Mouse (Mus musculus) B cell, adult 2 months (primary cell): ENCODE measurements around the gene Pla2g2d.
A peak's percentile ranks its signal among the peaks of the same experiment; 100 is the strongest.

Experiments
- DNase-seq, 2 experiments: peaks; one replicate each; pipeline ENCODE4 v3.0.0; 2022

Gene Pla2g2d

DNA sequence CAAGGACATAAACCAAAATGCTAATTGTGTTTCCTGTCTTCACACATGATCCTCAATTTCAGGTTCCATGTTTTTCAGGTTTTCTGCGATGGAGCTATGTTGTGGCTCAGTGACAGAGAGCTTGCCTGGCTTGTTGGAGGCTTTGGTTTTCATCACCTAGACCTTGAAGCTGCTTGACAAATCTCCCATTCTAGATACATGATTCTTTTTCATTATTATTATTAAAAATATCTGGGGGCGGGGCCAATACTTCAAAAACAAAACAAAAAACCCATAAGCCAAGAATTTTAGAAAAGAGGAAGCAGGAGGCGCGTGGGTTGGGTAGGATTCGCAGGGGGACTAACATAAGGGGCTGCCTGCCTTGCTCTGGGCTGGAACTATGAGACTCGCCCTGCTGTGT, at the start of gene Pla2g2d:
Pla2g2d (plus strand) TSS at position 301 of the 400 bp plus-strand sequence.
- no peak for DNase-seq

DNA sequence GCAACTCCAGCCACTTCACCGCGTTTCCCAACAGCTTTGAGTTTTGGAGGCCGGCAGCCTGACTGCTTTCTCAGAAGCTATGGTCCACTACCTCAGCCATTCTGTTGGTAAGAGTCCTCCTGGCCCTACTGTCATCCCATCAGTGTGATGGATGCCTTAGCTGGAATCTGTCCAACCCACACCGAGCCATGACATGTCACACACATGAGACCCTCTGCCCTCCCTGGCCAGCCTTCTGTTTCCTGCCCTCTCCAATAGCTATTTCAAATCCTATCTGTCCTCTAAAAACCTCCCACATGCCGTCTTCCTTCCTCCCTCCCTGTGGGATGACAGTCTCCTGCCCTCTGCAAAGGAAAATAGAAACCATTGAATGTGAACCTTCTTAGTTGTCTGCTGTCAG, 49.8 kb upstream of the Pla2g2d start:
- no peak for DNase-seq

DNA sequence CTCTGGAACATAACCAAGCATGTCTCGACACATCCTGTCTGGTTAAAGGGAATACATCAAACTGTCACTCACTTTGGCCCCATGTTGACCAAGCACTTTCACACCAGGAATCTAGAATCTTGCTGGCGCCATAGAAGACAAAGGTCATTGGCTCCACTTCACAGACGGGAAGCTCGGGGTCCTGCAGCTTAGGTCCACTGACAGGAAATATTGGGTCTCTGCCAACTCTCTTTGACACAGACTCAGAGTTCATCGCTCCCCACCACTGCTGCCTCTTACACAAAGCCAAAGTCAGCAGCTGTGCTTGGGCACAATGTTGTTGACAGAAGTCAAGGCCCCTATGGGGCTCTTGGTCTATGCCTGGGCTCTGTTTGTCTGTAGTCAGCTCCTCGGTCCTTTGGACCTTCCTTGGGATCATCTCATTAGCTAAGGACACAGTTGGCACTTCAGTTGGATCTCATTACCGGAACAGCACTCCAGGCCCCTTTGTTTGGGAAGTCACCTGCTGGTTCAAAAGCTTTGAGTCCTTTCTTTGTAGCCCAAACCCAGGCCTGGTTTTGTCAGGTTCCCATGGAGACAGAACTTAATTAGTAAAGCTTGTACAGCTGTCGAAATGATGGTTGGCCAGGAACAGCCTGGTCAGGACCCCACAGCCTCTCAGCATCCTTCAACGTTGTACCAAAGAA, 46.4 kb upstream of the Pla2g2d start:
- DNase-seq, result no peak

DNA sequence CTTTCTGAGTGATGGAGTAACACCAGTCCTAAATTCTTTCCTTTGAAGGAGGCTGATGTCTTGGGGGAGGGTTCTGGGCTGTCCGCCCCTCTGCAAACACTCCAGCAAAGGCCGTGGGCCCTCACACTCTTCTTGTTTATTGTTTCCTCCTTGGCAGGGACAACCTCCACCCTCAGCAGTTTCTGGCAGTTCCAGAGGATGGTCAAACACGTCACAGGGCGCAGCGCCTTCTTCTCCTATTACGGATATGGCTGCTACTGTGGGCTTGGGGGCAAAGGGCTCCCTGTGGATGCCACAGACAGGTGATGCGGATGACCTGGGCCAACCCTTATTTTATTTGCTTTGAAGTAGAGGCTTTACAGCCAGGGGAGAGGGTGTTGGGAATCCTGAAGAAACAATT, 41.4 kb upstream of the Pla2g2d start:
- no peak for DNase-seq

GRCm38 (mm10) chr4:138734863-138735262, 40.7 kb upstream of the Pla2g2d start:
- DNase-seq, result no peak

GRCm38 (mm10) chr4:138737031-138737430, 38.5 kb upstream of the Pla2g2d start, which contains the start of gene Ubxn10:
Ubxn10 (minus strand) TSS chr4:138737167.
- DNase-seq, result no peak

GRCm38 (mm10) chr4:138739136-138739851, 36.2 kb upstream of the Pla2g2d start:
- no peak for DNase-seq

DNA sequence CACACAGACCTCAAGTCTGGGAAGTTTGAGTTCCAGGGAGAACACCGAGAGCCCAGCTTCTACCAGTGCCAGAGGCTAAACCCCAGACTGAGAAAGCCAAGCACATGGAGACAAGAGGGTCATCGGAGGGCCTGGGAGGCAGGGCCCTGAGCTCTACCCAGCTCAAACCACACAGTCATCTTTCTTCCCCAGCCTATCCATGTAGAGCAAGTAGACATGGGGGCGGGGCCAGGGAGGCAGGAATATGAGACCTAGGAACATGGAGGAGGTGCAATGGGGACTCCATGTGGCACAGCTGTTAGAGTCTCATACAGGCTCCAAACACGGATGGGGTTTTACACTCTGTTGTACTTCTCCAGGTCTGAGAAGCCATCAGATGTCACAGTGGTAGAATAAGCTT, 29.7 kb upstream of the Pla2g2d start:
- DNase-seq, result no peak

DNA sequence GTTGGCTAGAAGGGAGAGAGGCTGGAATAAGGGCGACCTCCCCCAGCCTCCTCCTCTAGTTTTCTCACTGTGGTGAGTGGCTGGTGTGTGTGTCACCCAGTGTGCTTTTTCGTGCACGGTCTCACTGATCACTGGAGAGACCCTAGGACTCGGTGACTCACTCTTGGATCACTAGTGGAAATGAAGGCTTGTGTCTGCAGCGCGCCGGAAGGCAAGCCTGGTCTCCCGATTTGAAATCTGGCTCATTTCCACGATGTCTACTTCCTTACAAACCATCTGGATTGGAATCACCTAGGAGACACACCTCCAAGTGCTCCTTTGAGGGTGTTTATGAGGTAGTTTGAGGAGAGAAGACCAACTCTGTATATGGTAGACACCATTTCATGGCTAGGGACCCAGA, 28.7 kb upstream of the Pla2g2d start:
- no peak for DNase-seq

DNA sequence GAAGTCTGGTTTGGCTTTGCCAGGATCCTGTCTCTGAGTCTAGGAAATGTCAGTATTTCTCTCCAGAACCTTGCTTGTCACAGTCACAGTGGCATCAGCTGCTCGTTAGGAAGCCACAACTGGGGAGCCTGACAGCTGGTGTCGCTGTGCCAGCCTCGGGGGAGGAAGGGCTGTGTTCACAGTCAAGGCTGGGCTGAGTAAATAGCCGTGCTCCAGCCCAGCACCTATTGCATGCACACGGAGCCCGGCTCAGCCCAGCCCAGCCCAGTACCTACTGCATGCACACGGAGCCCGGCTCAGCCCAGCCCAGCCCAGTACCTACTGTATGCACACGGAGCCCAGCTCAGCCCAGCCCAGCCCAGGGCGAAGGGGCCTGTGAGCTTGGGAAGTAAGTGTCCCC, 27.7 kb upstream of the Pla2g2d start:
- no peak for DNase-seq

DNA sequence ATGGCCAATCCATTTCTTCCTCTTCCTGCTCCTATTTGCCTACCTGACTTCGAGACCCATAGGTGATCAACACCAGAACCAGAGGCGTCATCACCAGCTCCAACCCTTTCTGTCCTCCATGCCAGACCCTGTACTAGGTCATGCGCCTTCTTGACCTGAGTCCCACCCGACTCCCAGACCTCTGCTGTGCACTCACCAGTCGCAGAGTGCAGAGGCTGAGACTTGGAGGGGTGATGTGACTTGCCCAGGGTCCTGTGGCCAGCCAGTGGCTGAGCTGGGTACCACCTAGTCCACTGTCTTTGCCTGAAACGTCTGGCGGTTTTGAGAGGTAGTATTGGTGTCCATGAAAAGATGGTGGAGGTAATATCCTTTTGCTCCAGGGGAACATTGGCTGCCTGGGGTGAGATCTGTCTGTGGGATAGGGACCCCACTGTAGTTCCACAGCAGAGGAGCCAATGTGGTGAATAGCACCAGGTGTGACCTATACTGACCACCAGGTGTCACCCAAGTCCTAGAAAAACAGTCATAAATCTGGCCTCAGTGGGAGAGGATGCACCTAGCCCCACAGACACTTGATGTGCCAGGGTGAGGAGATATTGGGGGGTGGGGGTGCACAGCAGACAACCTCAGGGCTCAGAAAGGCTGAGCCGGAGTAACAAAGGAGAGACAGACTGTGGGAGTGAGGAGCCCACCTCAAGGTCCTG, 27.0 kb upstream of the Pla2g2d start:
- DNase-seq, result peak; percentile 12 to 21

DNA sequence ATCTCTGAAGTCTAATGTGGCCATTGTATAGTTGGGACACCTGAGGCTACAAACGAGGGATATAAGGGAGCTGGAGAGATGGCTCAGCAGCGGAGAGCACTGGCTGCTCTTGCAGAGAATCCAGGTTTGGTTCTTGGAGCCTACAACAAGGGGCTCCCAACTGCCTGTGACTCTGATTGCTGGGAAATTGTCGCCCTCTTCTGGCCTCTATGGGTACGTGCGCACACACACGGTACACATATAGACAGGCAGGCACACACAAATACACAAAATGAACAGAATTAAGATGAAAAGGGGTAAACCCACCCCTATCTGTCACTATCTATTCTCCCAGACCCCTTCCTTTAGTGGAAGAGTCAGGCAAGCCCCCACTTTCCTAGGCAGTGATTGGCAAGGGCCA, 22.9 kb upstream of the Pla2g2d start:
- no peak for DNase-seq

GRCm38 (mm10) chr4:138753608-138754007, 21.9 kb upstream of the Pla2g2d start:
- DNase-seq, result no peak

GRCm38 (mm10) chr4:138754432-138754831, 21.1 kb upstream of the Pla2g2d start:
- DNase-seq, result no peak

DNA sequence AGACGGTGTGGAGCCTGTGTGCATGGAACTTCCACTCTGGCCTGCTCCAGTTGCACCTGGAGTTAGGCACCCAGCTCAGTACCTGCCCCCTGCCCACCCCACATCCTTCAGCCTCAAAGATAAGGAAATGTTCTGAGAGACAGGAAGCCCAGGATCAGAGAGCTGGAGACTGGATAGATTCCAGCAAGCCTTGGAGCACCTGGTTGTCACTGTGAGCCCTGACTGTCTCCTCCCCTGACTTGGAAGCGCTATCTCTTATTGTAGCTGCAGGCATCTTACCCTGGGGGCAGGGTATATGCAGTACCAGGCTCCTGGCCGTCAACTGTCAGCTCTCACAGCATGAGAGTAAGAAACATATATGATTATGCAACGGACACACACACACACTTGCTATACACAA, 20.1 kb upstream of the Pla2g2d start:
- DNase-seq, result no peak

DNA sequence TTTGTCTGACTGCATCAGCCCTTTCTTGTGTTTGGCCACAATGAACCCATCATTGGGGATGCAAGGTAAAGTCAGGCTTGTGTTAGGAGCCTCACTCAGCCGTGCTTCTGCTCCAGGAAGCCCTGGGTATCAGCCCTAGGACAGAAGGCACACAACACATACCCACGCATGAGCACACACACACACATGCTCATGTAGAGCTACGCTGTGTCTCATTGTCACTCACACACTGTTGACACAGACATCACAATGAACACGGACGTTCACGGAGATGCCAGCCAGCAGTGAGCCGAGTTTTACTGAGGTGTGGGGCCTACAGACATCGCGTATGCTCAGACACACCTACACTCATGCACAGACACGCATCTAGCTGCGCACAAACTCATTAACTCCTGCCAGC, 19.6 kb upstream of the Pla2g2d start:
- DNase-seq, result no peak

DNA sequence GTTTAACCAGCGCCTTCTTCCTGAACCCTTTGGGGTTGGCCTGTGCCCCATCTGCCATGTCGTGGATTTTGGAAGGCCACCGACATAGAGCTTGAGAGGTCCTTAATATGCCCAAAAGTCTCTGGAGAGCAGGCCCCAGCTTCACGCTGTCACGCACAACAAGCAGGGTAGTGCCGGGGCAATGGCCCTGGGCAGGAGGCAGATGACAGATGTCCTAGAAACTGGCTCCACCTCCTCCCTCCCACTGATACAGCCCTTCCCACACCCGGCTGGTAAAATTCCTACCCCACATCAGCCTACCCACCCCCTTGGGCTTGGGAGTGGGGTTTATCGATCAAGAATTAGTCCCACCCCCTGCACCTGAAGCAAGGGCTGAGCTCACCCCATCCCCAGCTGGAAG, 18.1 kb upstream of the Pla2g2d start, which contains the start of gene Pla2g2f:
Pla2g2f (minus strand) TSS at position 211 of the 400 bp plus-strand sequence.
- DNase-seq, result no peak

GRCm38 (mm10) chr4:138762266-138762665, 13.3 kb upstream of the Pla2g2d start:
- DNase-seq, result no peak

DNA sequence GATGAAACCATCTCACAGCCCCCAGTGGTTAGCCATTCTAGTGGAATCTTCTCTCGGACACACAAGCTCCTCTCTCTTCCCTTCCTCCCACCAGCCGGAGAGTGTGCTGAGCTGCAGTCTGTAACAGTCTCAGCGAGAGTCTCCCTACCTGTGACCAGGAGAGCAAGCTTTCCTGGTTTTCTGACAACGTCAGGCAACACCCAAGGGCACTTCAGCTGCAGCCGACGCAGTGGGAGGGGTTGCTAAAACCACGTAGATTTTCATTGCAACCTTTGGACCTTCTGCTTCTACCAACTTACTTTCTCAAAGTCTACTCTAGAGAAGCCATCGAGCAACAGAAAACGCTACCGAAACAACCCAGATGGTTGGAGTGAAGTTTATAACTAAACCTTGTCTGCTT, 3.6 kb upstream of the Pla2g2d start:
- no peak for DNase-seq

GRCm38 (mm10) chr4:138772386-138772785, 3.1 kb upstream of the Pla2g2d start:
- DNase-seq, result no peak

DNA sequence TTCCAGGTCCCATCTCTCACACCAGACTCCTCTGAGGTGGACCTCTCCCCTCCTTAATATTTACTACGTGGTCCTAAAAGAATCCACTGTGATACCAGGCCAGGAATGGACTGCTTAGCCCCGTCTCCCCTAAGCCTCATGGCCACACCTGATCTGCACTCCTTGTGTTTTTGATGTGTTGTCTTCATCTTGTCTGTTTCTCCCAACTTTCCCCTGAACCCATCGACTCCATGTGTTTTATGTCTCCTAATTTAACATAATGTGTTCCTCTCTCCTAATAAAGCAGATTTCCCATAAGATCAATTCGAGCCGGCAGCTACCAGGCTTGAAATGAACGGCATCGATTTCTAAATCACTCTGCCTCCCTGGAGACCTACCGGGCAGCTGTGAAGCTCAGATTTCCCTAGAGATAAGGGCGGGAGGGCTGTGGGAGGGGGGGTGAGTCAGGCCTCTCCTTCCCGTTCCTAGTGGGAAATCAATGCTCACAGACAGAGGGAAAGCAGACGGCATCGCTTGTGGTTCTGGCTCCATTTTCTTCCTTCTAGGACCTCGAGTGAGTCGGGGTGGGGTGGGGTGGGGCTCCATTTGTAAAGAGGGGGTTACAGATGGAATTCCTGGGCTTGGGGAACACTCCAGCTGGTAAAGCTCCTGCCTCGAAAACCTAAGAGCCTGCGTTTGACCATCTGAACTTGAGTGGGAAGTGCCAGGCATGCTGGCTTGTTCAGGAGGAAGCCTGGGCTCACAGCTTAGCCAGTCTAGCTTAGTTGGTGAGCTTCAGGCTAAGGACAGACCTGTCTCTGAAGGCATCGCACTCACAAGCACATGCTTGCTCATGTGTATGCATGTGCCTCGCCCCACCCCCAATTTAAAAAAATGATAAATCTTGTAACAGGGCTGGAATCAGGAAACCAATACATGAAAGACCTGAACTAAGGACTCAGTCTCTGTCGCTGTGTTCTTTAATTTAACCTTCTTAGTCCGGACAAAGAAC, 2.2 kb downstream of the Pla2g2d start:
- no peak for DNase-seq

DNA sequence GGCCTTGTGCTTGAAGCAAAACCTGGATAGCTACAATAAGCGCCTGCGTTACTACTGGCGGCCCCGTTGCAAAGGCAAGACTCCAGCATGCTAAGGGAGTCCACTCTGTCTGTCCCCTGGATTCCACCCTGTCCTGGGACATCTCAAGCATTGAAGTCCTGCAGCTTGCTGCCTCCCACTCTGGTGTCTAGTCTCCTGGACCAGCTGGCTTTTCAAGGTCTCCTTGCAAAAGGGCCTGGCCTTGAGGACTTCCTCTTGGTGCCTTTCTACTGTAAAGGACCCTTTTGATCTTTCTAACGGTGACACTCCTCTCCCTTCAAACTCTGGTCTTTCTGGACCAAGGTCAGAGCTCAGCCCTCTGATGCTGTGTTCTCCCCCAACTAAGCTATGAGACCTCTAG, 4.8 kb downstream of the Pla2g2d start:
- DNase-seq, result no peak

DNA sequence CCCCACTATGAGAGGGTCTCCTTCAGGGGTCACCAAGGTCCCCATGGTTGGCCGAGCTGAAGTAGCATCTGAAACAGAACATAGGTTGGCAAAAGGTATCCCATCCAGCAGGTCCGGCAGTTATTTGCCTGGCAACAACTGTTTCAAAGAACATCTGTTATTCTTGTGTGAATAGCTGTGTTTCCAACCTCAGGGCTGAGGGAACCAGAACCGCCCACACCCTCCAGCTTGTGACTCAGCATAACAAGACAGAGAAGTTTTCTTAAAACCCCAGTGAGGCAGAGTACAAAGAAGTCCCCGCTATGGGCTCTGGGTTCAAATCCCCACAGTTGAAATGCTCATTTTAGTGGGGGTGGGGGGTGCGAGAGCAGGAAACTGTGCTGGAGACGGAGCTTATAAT, 6.6 kb downstream of the Pla2g2d start:
- no peak for DNase-seq
